Mouse (Mus musculus): ENCODE measurements around the gene Pitx3.

DNA sequence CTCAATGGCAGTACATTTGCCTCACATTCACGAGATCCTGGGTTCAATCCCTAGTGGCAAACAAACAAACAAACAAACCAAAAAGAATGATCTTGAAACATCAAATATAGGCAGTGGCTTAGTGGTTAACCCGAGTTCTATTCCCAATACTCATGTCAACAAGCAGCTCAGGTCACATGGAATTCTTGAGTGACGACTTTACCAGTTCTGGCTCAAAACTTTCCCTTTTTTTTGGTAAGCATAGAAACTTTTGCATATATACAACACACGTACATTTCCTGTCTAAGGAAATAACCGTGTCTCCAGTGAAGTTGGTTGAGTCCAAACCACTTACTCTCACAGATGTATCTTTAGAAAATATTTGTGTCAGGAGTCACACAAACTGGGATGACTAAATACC, 24.4 kb upstream of the Pitx3 start:
- TF ChIP-seq CTCF (IDR thresholded peaks at IDR 0.05; ENCODE audit: control insufficient read depth, insufficient read depth, insufficient replicate concordance, low read depth, low read length) (no peak), POLR2A (IDR thresholded peaks at IDR 0.05; ENCODE audit: control insufficient read depth, low read depth, low read length) (no peak)

Data from testis, adult 2 months (tissue).